Mouse (Mus musculus): ENCODE measurements around the gene Vamp1.

The Vamp1 gene

GRCm38 (mm10) chr6:125215148-125215954 is at the start of gene Vamp1:
Vamp1 (plus strand) TSS chr6:125215551.
- in situ Hi-C loops (cut with MboI; ENCODE audit: unreplicated experiment in 2 of 2), result loop anchor here (5.0 kb wide), 3 partner anchors 53 to 58 kb away; no protein-coding TSS in a partner anchor

GRCm38 (mm10) chr6:125166051-125166751 is 49.1 kb upstream of the Vamp1 start, which contains the start of gene Gapdh:
Gapdh (minus strand) TSS chr6:125166467.
- in situ Hi-C loops (cut with MboI; ENCODE audit: unreplicated experiment in 2 of 2), result loop anchor here (25.0 kb wide), 1 partner anchor 1396 kb away; no protein-coding TSS in a partner anchor

GRCm38 (mm10) chr6:125166861-125167650 is 48.3 kb upstream of the Vamp1 start:
- in situ Hi-C loops (cut with MboI; ENCODE audit: unreplicated experiment in 2 of 2), result loop anchor here (25.0 kb wide), 1 partner anchor 1395 kb away; no protein-coding TSS in a partner anchor

- in situ Hi-C loops (cut with MboI; ENCODE audit: unreplicated experiment in 2 of 2), result loop anchor here (25.0 kb wide), 1 partner anchor 1394 kb away; no protein-coding TSS in a partner anchor
Observed at GRCm38 (mm10) chr6:125168086-125168485, 47.3 kb upstream of the Vamp1 start.

- in situ Hi-C loops (cut with MboI; ENCODE audit: unreplicated experiment in 2 of 2), result loop anchor here (25.0 kb wide), 1 partner anchor 1392 kb away; no protein-coding TSS in a partner anchor
Observed at GRCm38 (mm10) chr6:125170194-125170593, 45.2 kb upstream of the Vamp1 start.

GRCm38 (mm10) chr6:125172474-125172873 is 42.9 kb upstream of the Vamp1 start:
- in situ Hi-C loops (cut with MboI; ENCODE audit: unreplicated experiment in 2 of 2), result loop anchor here (25.0 kb wide), 1 partner anchor 1390 kb away; no protein-coding TSS in a partner anchor

DNA sequence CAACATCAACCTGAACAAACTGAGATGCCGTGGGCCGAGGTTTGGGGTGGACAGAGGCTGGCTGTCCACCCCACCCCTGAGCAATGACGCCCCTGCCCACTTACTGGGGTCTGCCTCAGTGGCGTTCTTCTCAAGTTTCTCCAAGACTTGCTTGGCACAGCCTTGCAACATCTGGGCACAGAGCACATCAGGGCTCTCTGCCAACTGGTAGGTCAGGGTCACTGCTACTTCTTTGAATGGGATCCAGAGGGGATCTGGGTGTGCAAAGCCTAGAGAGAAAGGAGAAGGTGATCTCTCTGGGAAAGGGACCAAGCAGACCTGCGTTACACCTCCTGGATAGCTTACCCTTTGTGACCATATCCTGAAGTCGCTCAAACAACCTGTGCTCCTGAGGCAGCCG is 42.1 kb upstream of the Vamp1 start:
- in situ Hi-C loops (cut with MboI; ENCODE audit: unreplicated experiment in 2 of 2), result loop anchor here (25.0 kb wide), 1 partner anchor 1389 kb away; no protein-coding TSS in a partner anchor

DNA sequence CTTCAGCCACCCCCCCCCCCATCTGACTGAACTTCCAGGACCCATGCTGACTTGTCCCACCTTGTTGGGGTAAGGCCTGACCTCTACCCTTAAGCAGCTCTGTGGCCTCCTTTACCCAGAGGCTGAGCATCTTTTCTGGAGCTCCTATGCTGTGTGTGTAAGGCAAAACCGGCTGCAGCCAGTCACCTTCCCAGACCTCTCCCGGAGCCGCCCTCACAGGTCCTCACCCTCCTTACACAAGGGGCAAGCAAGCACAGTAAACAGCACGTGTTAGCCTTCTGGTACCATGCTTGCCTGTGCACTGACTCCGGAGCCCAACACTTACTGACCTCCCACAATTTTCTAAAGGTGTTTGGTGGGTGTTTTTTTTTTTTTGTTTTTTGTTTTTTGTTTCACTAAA is 39.9 kb upstream of the Vamp1 start:
- in situ Hi-C loops (cut with MboI; ENCODE audit: unreplicated experiment in 2 of 2), result no loop called here

DNA sequence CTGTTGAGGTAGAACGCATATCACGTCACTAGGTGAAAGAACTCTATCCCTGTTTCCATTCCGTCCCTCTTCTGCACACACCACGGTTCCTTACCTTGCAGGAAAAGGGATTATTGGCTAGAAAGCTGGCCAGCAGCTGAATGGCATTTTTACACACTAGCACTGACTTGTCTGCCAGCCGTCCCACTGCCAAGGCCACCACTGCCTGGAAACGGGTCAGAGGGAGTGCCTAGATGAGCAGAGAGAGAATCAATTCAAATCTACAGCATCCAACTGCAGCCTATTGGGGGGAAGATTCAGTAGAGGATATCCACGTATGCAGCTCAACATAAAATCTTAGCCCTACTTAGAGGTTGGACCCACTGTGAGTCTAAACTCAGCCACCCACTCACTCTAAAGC is 35.8 kb upstream of the Vamp1 start:
- in situ Hi-C loops (cut with MboI; ENCODE audit: unreplicated experiment in 2 of 2), result no loop called here

DNA sequence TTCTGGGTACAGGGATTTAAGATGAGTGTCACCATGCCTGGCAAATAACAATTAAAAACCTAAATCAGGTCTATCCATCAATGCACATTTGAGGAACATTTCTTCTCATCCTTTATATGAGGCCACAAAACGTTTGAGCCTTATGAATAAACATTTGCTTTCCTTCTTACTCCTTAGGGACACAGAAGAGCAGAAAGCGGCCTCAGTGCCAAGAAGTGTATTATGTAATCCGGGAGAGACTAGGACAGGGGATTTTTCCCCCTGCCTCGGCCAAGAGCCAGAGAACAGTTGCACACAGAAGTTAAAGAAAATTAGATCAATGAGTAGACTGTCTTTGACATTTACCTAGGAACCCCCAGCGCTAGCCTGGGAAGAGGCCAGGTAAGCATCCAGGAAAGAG is 33.2 kb upstream of the Vamp1 start:
- in situ Hi-C loops (cut with MboI; ENCODE audit: unreplicated experiment in 2 of 2), result no loop called here

GRCm38 (mm10) chr6:125186203-125186602 is 29.1 kb upstream of the Vamp1 start:
- in situ Hi-C loops (cut with MboI; ENCODE audit: unreplicated experiment in 2 of 2), result no loop called here

DNA sequence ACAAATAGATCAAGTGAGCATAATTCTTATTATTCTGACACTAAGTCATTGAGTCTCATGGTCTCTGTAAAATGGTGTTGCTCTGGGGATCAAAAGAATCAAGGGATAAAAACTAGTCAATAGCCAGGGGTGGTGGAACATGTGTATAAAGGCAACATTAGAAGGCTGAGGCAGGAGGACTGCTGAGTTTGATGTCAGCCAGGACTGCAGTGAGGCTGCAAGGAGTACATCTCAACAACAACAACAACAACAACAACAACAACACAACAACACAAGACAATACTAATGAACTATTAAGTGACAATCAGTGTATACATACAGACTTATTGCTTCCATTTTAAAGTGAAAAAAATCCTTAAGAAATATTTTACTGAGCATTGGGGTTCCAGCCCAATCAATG is 24.5 kb upstream of the Vamp1 start:
- in situ Hi-C loops (cut with MboI; ENCODE audit: unreplicated experiment in 2 of 2), result no loop called here

DNA sequence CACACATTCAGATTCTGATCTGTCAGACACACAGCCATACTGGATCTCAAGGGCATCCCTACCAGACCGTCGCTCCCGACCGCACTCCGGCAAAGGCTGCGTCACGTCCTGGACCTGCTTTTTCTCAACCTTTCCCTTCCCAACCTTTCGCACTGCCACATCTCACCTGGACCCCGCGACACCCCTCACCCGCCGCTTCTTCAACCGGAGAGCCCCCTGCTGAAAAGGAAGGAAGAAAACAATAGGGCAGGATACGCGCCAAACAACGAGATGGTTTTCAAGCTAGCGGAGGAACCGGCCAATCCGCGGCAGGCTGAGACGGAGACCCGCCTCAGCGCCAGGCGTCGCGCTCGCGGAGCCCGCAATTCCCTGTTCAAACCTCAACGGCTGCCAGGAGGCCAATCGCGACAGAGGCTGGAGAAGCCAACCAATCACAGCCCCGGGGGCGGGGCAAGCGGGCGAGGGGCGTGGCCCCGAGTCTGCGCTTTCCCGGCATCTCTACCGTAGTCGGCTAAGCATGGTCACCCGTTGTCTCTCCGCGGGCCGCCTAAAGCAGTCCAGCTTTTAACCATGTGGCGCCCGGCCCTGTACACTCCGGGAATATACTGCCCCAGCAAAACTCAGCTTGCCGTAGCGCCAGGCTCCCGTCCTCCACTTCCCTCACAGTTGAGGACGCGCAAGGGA is 23.9 kb upstream of the Vamp1 start, which contains the start of the genes Ncapd2 and Mrpl51:
TSS of gene Ncapd2 (minus strand) at position 370 of the 684 bp plus-strand sequence.
TSS of gene Mrpl51 (plus strand) at position 470 of the 684 bp plus-strand sequence.
- in situ Hi-C loops (cut with MboI; ENCODE audit: unreplicated experiment in 2 of 2), result no loop called here

- in situ Hi-C loops (cut with MboI; ENCODE audit: unreplicated experiment in 2 of 2), result no loop called here
Observed at GRCm38 (mm10) chr6:125192016-125192714, 23.2 kb upstream of the Vamp1 start.

- in situ Hi-C loops (cut with MboI; ENCODE audit: unreplicated experiment in 2 of 2), result no loop called here
Observed at GRCm38 (mm10) chr6:125192841-125193240, 22.5 kb upstream of the Vamp1 start.

DNA sequence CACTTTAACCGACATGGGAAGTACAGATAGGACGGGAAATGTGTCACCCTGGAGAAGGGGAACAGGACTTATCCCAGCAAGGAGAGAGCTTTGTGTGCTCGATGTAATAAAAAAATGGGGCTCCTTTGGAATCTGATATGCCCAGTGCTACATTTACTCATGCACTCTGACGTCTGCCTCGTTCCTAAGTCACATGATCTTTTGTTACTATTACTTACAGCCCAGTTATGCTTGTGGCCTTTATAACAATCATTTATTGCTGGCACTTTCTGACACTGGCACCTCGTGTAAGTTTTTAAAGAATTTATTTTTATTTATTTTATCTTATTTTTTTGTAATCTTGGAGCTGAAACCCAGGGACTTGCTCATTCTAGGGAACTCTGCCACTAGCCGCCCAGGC is 22.0 kb upstream of the Vamp1 start:
- in situ Hi-C loops (cut with MboI; ENCODE audit: unreplicated experiment in 2 of 2), result no loop called here

GRCm38 (mm10) chr6:125195541-125196075 is 19.7 kb upstream of the Vamp1 start:
- in situ Hi-C loops (cut with MboI; ENCODE audit: unreplicated experiment in 2 of 2), result no loop called here

GRCm38 (mm10) chr6:125196301-125196700 is 19.1 kb upstream of the Vamp1 start:
- in situ Hi-C loops (cut with MboI; ENCODE audit: unreplicated experiment in 2 of 2), result no loop called here

DNA sequence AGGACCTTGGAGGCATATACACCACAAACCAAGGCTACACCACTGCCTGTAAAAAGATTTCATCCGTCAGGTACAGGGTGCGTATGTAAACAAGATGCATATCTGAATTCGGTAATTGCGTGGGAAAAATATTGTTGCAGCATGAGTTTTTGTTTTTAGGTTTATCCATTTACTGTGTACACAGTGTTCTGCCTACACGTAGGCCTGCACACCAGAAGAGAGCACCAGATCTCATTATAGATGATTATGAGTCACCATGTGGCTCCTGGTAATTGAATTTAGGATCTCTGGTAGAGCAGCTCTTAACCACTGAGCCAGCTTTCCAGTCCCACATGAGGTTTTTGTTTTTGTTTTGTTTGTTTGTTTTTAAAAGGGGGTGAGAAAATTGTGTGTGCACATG is 18.2 kb upstream of the Vamp1 start:
- in situ Hi-C loops (cut with MboI; ENCODE audit: unreplicated experiment in 2 of 2), result no loop called here

Measured in v-Abl transformed pro-B cells (cell line).